Mouse (Mus musculus): ENCODE measurements around the gene Xcr1. TPM values are rescaled to one million over a fixed set of nuclear protein-coding genes. Genes with fewer than 3 reads are reported as not detected.

Gene Xcr1
- total RNA-seq, 1 experiment from 2014 or later = 0.25 TPM

DNA sequence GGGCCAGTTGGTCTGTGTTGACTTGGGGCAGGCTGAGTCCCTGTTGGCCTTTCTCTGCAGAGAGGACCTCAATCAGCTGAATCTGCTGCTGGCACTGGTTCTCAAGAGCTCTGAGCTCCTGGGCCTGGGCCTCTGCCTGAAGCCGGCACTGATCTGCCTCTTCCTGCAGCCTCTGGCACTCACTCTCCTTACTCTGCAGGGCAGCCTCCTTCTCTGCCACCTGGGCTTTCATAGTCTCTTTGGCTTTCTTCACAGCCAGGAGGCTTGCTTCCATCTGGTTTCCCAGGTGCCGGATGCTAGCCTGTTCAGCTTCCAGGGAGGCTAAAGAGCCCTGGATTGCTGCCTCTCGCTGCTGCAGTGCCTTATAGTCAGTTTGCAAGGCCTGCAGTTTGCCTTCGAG lies 32.9 kb downstream of the Xcr1 start:
- no peak for ATAC-seq (replicated peaks in 1 of 2; ENCODE audit: insufficient read depth in 1 of 2, low FRiP score in 2 of 2, low TSS enrichment in 1 of 2, low read depth in 1 of 2, poor library complexity in 2 of 2, severe bottlenecking in 2 of 2)

DNA sequence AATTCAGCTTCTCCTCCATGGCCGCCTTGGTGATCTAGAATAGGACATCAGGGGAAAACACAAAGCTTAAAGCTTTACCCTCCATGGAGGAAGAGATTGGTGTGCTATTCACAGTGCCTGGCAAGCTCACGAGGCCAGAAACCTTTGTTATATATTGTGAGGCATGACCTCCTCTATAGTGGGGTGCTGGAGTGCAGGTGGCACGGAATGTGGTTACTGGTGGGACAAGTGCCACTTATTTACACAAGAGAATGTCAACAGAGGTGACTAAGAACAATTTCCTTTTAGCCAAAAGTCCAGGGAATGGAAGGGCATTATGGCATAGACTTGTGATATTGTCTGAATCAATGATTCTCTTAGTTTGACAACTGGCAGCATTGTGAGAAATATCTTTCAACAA lies 35.2 kb downstream of the Xcr1 start:
- ATAC-seq (replicated peaks in 1 of 2; ENCODE audit: insufficient read depth in 1 of 2, low FRiP score in 2 of 2, low TSS enrichment in 1 of 2, low read depth in 1 of 2, poor library complexity in 2 of 2, severe bottlenecking in 2 of 2) = no peak

DNA sequence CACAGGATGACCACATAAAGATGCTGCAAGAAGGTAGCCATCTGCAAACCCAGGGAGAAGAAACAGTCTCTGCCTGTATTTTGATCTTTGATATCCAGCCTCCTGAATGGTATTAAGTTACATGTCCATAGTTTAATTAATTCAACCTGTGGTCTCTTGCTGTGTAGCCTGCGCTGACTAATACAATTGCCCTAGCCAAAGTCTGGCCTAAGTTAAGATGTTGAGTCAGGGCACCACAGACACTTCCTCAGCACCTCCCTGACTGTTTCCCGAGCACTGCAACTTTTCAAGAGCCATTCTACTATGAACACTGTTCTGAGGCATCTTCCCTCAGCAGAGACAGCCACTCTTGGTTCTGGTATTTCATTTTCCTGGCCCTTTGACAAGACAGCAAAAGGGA lies 43.2 kb downstream of the Xcr1 start:
- no peak for ATAC-seq (replicated peaks in 1 of 2; ENCODE audit: insufficient read depth in 1 of 2, low FRiP score in 2 of 2, low TSS enrichment in 1 of 2, low read depth in 1 of 2, poor library complexity in 2 of 2, severe bottlenecking in 2 of 2)

DNA sequence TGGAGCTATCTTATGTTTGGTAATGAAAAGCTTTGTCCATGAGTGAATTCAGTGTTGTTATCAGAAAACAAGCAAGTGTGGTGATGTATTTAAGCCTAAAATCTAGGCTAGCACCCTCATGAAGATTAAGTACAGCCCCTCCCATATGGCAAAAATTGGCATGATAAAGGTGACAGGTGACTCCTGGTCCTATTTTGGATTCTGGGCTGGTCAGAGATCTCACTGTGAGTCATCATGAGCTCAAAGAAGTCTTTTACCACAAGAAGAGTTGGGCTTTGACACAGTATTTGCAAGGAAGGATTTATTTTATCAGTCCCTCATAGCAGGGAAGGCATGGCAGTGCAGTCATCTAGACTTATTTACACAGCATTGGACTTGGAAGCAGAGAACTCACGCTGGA lies 45.8 kb downstream of the Xcr1 start:
- ATAC-seq (replicated peaks in 1 of 2; ENCODE audit: insufficient read depth in 1 of 2, low FRiP score in 2 of 2, low TSS enrichment in 1 of 2, low read depth in 1 of 2, poor library complexity in 2 of 2, severe bottlenecking in 2 of 2) = no peak

DNA sequence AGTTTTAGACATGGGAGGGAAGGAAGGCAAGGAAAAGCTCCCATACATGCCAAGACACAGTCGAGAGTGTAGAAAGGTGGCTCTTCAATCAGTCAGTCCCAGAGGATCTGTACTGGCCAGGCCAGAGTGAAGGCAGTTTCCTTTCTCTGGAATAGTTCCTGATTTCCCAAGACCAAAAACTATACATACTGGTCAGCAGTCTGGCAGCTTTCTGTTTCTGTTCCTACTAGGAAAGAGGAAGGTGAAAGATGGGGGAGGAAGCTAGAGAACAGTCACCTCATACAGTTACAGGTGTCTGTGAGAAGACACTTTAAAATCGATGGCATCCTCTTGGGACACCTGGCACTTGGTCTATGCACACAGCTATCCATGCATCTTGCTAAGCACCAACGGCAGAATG lies 46.4 kb downstream of the Xcr1 start:
- no peak for ATAC-seq (replicated peaks in 1 of 2; ENCODE audit: insufficient read depth in 1 of 2, low FRiP score in 2 of 2, low TSS enrichment in 1 of 2, low read depth in 1 of 2, poor library complexity in 2 of 2, severe bottlenecking in 2 of 2)

DNA sequence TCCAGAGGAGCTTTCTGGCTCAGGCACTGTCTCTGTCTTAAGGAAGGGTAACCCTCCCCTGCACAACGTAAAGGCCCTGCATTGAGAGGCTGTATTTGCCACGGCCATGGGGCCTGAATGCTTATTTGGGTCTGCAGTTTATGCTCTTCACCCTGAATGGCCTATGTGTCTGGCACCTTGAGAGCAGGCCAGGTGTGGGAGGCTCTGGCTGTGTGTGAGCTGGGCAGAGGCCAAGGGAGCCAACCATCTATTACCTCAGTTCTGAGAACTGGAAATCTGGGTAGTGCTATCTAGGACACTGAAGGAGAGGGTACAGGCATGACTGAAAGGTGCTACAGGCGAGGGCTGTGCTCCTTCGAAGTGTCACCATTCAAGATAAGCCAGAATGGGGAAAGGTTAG lies 47.0 kb downstream of the Xcr1 start:
- no peak for ATAC-seq (replicated peaks in 1 of 2; ENCODE audit: insufficient read depth in 1 of 2, low FRiP score in 2 of 2, low TSS enrichment in 1 of 2, low read depth in 1 of 2, poor library complexity in 2 of 2, severe bottlenecking in 2 of 2)

DNA sequence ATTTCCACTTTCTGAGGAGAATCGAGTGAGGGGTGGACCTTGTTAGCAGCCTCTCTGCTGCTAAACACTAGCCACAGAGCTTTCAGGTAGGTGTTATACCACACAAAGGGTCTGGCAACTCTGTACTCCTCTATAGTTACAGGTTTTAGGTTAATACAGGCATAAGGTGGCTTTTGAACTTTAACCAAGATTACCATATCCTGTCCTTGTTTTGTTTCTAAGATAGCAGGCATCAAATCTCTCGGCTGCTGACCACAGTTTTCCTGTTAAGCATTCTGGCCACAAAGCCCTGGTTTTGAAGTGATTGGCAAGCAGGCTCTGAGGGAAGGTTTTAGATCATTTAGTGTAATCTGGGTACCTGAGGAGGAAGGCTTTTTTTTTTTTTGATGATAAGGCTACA lies 47.5 kb downstream of the Xcr1 start:
- ATAC-seq (replicated peaks in 1 of 2; ENCODE audit: insufficient read depth in 1 of 2, low FRiP score in 2 of 2, low TSS enrichment in 1 of 2, low read depth in 1 of 2, poor library complexity in 2 of 2, severe bottlenecking in 2 of 2) = peak; percentile 17 to 29; a peak in 1 of 4 replicates

DNA sequence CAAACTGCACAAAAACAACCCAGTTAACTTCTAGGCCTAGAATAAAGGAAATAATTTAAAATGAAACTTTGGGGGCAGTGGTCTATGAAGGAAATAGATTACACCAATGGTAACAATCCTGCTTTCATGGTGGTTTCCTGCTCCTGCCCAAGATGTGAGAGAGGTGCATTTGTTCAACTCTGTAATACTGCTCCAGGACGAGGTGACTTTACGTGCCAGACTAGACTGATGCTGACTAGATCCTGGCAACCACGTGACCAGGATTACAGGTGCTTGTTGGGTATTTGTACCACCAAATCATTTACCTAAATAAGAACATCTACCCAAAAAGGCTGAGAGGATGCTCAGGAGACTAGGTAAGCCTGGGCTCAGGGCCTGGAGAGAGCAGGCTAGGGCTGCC lies 50.0 kb downstream of the Xcr1 start:
- 0 out of 4 replicates have a peak, but pooled peaks of 1 of the 2 experiments have one; percentile 25 for ATAC-seq (replicated peaks in 1 of 2; ENCODE audit: insufficient read depth in 1 of 2, low FRiP score in 2 of 2, low TSS enrichment in 1 of 2, low read depth in 1 of 2, poor library complexity in 2 of 2, severe bottlenecking in 2 of 2)

DNA sequence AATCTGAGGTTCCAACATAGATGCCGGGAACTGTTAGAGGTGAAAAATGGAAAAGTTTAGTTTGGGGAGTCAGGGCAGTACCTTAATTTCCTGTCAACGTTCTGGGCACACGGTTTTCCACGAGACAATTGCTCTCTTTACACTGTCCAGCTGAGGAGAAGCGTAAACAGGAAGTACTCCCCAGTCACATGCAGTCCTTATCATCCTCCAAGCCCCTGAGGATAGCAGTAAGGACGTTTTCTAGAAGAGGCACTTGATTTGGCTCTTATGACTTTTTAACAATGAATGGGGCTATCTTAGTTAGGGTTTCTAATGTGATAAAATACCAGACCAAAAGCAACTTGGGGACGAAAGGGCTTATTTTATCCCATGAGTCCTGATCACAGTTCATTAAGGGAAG lies 53.2 kb downstream of the Xcr1 start:
- no peak for ATAC-seq (replicated peaks in 1 of 2; ENCODE audit: insufficient read depth in 1 of 2, low FRiP score in 2 of 2, low TSS enrichment in 1 of 2, low read depth in 1 of 2, poor library complexity in 2 of 2, severe bottlenecking in 2 of 2)

DNA sequence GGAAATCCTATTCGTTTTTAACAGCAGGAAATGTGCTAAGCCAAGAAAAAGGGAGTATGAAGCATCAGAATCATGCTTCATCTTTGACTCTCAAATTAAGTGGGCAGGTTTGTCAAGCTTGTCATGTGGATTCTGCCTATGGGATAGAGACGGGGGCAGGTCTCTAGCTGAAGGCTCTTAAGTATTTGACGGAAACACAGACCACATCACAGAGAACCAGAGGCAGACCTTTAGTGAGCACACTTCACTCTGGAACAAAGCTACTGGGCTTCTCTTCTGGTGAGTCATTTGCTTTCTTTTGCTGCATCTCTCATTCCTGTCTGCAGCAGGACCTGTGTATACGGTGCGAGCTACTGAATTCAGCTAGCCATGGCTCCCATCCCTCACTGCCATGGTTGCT lies 55.6 kb downstream of the Xcr1 start, which contains the start of gene Cxcr6:
Gene Cxcr6 (plus strand): TSS at position 209 of the 400 bp plus-strand sequence.
- ATAC-seq (replicated peaks in 1 of 2; ENCODE audit: insufficient read depth in 1 of 2, low FRiP score in 2 of 2, low TSS enrichment in 1 of 2, low read depth in 1 of 2, poor library complexity in 2 of 2, severe bottlenecking in 2 of 2) = no peak

DNA sequence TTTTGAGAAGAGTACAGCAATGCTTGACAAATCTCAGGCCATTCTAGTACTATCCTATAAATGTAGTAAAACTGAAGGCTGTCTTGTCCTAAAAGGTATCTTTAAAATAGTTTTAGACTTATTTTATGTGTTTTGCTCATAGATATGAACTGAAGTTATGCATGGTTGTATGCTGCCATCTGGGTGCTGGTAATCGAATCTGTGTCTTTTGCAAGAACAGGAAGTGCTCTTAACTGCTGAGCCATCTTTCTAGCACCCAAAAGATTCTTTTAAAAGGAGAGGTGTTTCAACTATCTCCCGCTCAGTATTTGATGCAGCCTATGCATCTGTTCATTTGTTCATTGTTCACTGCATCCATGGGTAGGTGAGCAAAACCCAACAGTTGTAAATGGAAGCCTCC lies 56.6 kb downstream of the Xcr1 start:
- no peak for ATAC-seq (replicated peaks in 1 of 2; ENCODE audit: insufficient read depth in 1 of 2, low FRiP score in 2 of 2, low TSS enrichment in 1 of 2, low read depth in 1 of 2, poor library complexity in 2 of 2, severe bottlenecking in 2 of 2)

DNA sequence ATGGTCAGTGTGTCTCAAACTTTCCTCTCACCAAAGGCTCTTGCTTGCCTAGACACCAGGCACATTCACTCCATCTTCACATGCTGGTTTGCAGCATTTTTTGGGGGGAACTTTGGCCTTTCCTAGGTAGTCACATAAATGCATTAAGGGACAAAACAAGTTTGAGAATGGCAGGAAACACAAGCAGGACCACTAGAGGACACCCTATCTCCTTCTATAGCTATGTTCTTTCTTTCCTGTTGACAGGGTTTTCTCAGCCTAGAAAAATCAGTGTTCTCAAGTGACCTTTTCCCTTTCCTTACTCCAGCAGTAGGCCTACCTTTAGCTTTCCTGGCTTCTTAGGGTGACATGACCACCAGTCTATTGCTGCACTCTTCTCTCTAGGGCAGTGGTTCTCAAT lies 58.9 kb downstream of the Xcr1 start:
- no peak for ATAC-seq (replicated peaks in 1 of 2; ENCODE audit: insufficient read depth in 1 of 2, low FRiP score in 2 of 2, low TSS enrichment in 1 of 2, low read depth in 1 of 2, poor library complexity in 2 of 2, severe bottlenecking in 2 of 2)

DNA sequence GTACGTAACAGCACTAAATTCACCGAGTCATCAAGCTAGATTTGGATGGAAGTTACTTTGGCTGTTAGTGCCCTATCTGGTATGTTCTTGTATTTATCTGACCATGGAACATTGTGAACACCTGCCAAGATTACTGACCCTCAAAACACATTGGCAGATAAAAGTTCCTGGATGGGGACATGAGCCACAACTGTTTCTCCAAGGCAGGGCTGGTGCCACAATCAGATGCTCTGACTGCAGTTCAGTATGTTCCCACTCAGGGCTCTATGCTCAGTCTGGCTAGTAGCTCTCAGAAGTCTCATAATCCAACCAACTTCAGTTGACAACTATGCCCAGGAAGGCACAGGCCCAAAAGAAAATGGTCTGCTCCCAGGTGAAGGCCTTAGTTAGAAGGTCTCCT lies 59.4 kb downstream of the Xcr1 start:
- no peak for ATAC-seq (replicated peaks in 1 of 2; ENCODE audit: insufficient read depth in 1 of 2, low FRiP score in 2 of 2, low TSS enrichment in 1 of 2, low read depth in 1 of 2, poor library complexity in 2 of 2, severe bottlenecking in 2 of 2)

Other genes with a start within 250 kb of the Xcr1 start
- 0.69 and 1.0 TPM in 2 replicates for gene Slc6a20b, start 229.5 kb downstream of the Xcr1 start, total RNA-seq (2017)
- gene Ccr9, start 183.6 kb downstream of the Xcr1 start, total RNA-seq (2017) = 4.6 and 9.4 TPM in 2 replicates
- 1.6 TPM in 1 of 2 replicates, not detected in the other for gene Slc6a20a, start 183.1 kb downstream of the Xcr1 start, total RNA-seq (2017)
- gene Lztfl1, start 144.3 kb downstream of the Xcr1 start, total RNA-seq (2017) = 63.3 and 71.5 TPM in 2 replicates
- 2.9 and 3.4 TPM in 2 replicates for gene Cxcr6, start 55.6 kb downstream of the Xcr1 start, total RNA-seq (2017)
- gene Fyco1, start 10.1 kb downstream of the Xcr1 start, total RNA-seq (2017) = 10.6 and 24.7 TPM in 2 replicates
- 3.6 and 11.7 TPM in 2 replicates for gene Ccr1, start 106.7 kb upstream of the Xcr1 start, total RNA-seq (2017)
- gene Ccr1l1, start 116.4 kb upstream of the Xcr1 start, total RNA-seq (2017) = 0.44 TPM in 1 of 2 replicates, not detected in the other
- 0.35 and 1.8 TPM in 2 replicates for gene Ccr3, start 159.9 kb upstream of the Xcr1 start, total RNA-seq (2017)
- 11.8 and 23.4 TPM in 2 replicates for gene Ccr2, start 239.9 kb upstream of the Xcr1 start, total RNA-seq (2017)

Data from hematopoietic stem cell, adult 5-6 weeks (primary cell).